In the genomic region with DNA sequence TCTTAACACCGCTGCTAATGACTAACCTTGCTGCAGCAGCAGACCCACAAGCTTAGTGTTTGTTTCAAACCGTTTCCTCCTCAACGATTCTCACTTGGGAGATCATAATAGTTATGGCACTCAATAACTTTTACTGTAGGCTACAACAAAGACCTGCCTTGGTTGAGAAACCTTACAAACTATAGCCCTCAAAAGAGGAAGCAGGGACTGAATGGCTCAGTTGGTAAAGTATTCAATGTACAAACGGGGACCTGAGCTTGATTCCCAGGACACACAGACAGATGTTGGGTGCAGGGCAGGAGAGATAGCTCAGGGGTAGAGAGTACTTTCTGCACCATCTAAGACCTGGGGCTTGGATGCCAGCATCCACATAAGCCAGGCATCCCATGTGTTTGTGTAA, we compare ENCODE assay signal across 15 mouse cellular contexts.
"Had no signal": no experiment of that assay in that cellular context is flagged by ENCODE, and none has a peak within 500 bp of the region (broad histone marks: within the 10 kb centered on the region; RNA-seq: fewer than 3 reads in every experiment).

No protein-coding gene starts in this region.

- H3K4me2 ChIP-seq: liver, embryonic 13.5 days; lung, embryonic 15.5 days; midbrain, embryonic 12.5 days; neural tube, embryonic 13.5 days; stomach, embryonic 15.5 days had no signal

- ATAC-seq: liver, postnatal 0 days; midbrain, embryonic 16.5 days had no signal

- H3K27ac ChIP-seq: liver, embryonic 13.5 days; lung, embryonic 15.5 days; midbrain, embryonic 12.5 days; neural tube, embryonic 13.5 days; stomach, embryonic 15.5 days had no signal

- H3K27me3 ChIP-seq: lung, embryonic 15.5 days; neural tube, embryonic 13.5 days; stomach, embryonic 15.5 days had no signal

- H3K9ac ChIP-seq: liver, embryonic 13.5 days; liver, postnatal 0 days; lung, embryonic 15.5 days; midbrain, embryonic 12.5 days; neural tube, embryonic 13.5 days; stomach, embryonic 15.5 days had no signal

- H3K4me3 ChIP-seq: liver, embryonic 13.5 days; lung, embryonic 15.5 days; midbrain, embryonic 12.5 days; neural tube, embryonic 13.5 days; stomach, embryonic 15.5 days had no signal

- DNase-seq: kidney, adult 8-10 months; kidney, postnatal 25 days; liver; liver, embryonic 13.5 days; liver, postnatal 0 days; lung, postnatal 14 days; right cerebral cortex, adult 18-20 months; right cerebral cortex, postnatal 25 days; thymus, adult 2 months; thymus, postnatal 25 days had no signal

- H3K9me3 ChIP-seq: liver, embryonic 13.5 days; lung, embryonic 15.5 days; midbrain, embryonic 12.5 days; neural tube, embryonic 13.5 days; stomach, embryonic 15.5 days had no signal

- H3K36me3 ChIP-seq: liver, embryonic 13.5 days; lung, embryonic 15.5 days; midbrain, embryonic 12.5 days; neural tube, embryonic 13.5 days; stomach, embryonic 15.5 days had no signal
